Mouse (Mus musculus): ENCODE results near the gene Slc22a17.

DNA sequence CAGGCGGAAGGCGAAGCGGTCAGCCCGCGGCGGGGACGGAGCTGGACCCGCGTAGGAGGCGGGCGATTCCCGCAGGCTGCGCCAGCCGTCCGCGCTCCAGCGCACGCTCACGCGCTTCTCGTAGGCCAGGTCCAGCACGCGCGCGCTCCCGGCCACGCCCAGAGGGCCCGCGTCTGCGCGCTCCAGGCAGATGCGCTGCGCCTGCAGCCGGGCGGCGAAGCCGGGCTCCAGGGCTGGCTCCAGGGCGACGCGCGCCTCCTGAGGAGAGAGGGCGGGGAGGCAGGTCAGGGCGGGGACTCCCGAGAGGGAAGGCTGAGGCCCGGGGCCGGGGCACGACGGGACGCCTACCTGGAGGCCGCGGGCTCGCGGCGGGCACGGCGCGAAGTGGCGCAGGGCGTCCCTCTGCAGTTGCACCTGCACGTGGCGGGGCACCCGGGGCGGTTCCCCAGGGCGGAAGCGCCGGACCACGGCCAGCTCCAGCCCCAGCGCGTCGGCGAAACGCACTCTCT lies 36.3 kb downstream of the Slc22a17 start:
- TF ChIP-seq EP300 (IDR thresholded peaks at IDR 0.05; ENCODE audit: low read depth) (no peak), CTCF (IDR thresholded peaks at IDR 0.05; ENCODE audit: low read depth) (no peak)
